Mouse (Mus musculus) intestine, postnatal 0 days (tissue): ENCODE results near the gene BC034090. TPM values are rescaled to one million over a fixed set of nuclear protein-coding genes. Genes with fewer than 3 reads are reported as not detected.

Experiments used
- ATAC-seq: fragments of 200-750 bp; cut with Nextera tagmentation; 2 replicates; pipeline ENCODE4 v1.8.0; 2017; ENCODE audit warnings: mild to moderate bottlenecking, moderate TSS enrichment, moderate library complexity
- H3K27ac ChIP-seq: fragments of 300-500 bp; sonication (generic); 2 replicates; pipeline ENCODE4 v1.5.1; 2014; ENCODE audit warnings: mild to moderate bottlenecking, low read depth, low read length, moderate library complexity
- H3K27me3 ChIP-seq: fragments of 300-500 bp; sonication (generic); replicated peaks from 2 replicates; pipeline ENCODE4 v1.6.1; 2014; ENCODE audit warnings: low read length, mixed read lengths; ENCODE audit not compliant: control insufficient read depth, insufficient read depth
- H3K36me3 ChIP-seq: fragments of 300-500 bp; sonication (generic); 2 replicates; pipeline ENCODE4 v1.6.1; 2014; ENCODE audit warnings: mild to moderate bottlenecking, moderate library complexity; ENCODE audit not compliant: control insufficient read depth, insufficient read depth
- H3K4me1 ChIP-seq: fragments of 300-500 bp; sonication (generic); replicated peaks from 2 replicates; pipeline ENCODE4 v1.6.1; 2014; ENCODE audit warnings: antibody characterized with exemption, low read length, mixed read lengths; ENCODE audit not compliant: control insufficient read depth, insufficient read depth
- H3K4me2 ChIP-seq: fragments of 300-500 bp; sonication (generic); replicated peaks from 2 replicates; pipeline ENCODE4 v1.6.1; 2014; ENCODE audit warnings: low read depth, mild to moderate bottlenecking, moderate library complexity
- H3K4me3 ChIP-seq: fragments of 300-500 bp; sonication (generic); 2 replicates; pipeline ENCODE4 v1.5.1; 2014; ENCODE audit warnings: low read depth, low read length
- H3K9ac ChIP-seq: fragments of 300-500 bp; sonication (generic); 2 replicates; pipeline ENCODE4 v1.6.1; 2014; ENCODE audit warnings: mild to moderate bottlenecking, low read depth, low read length
- H3K9me3 ChIP-seq: fragments of 300-500 bp; sonication (generic); 2 replicates; pipeline ENCODE4 v1.6.1; 2016; ENCODE audit warnings: mixed run types; ENCODE audit not compliant: control insufficient read depth
- CTCF ChIP-seq: sonication (generic); IDR thresholded peaks from 2 replicates; pipeline ENCODE4 v1.5.1; 2016; ENCODE audit warnings: low read depth, mild to moderate bottlenecking, control low read depth, antibody characterized with exemption, moderate library complexity
- WGBS: fragments of 180-500 bp; shearing (Covaris S2); extraction: QIAGEN DNeasy Blood & Tissue Kit; methylation state at CpG from one replicate; pipeline ENCODE4 v1.1.7; 2014; 5-methylcytosine and 5-hydroxymethylcytosine counted together
- polyA plus RNA-seq: library from polyadenylated mRNA; unstranded; fragments of >200 nt; fragmentation: Nextera tagmentation; extraction: Ambion mirVana; gene quantifications from 2 replicates; pipeline ENCODE4 v1.2.1, GENCODE M21; 2015

BC034090 gene
- polyA plus RNA-seq, 1 experiment from 2014 or later: 1.3 TPM

DNA sequence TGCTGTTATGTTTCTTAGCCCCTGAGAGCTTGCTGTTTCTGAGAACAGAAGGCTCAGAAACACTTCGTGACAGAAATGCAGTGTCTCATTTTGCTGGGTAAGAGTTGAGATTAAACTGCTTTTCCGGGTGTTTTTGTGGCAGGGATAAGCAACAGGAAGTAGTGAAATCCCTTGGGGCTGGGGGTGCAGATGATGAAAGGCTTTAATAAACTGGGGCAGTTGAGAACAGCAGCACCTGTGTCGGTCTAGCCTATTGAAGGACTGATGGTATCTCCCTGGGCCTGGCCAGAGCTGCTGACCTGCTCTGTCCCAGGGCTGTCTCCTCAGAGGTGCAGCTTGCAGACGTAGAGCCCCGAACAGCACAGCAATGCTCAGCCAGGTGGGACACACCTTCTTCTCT is 41.8 kb downstream of the BC034090 start:
- TF ChIP-seq CTCF: no peak
- Histone ChIP-seq H3K9me3 (no peaks in the 10 kb centered on the region), H3K4me2 (no peak overlapping the region), H3K36me3 (peaks cover 10% of the 10 kb centered on the region), H3K4me3 (no peak overlapping the region), H3K4me1 (peaks cover 15% of the 10 kb centered on the region), H3K27ac (no peak overlapping the region), H3K27me3 (no peaks in the 10 kb centered on the region), H3K9ac (no peak overlapping the region)
- ATAC-seq: no peak
- 77% methylated on average over 5 of the region's 5 CpGs for WGBS

DNA sequence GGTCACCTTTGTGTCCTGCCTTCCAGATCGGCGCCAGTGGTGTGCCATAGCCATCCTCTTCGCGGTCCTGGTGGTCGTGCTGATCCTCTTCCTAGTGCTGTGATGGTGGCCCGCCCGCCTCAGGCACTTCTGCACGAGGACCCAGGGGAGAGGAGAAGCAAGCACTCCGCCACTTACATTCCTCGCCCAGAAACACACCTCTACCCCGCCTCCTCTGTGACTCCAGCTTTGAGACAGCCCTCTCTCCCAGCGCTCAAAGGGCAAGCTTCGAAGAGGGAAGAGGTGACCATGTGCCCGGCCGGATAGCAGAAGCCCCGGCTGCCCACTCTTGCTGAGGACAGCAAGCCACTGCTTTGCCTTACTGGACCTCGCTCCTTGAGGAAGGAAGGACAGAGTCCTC is 42.3 kb downstream of the BC034090 start:
- no peak for TF ChIP-seq CTCF
- Histone ChIP-seq H3K27ac (peak overlapping the region; percentile 28; the same call in 1 of the 2 replicates), H3K4me3 (no peak overlapping the region), H3K9ac (no peak overlapping the region; the same call in 1 of the 2 replicates), H3K4me1 (peaks cover 15% of the 10 kb centered on the region), H3K27me3 (no peaks in the 10 kb centered on the region), H3K9me3 (no peaks in the 10 kb centered on the region), H3K36me3 (peaks cover 14% of the 10 kb centered on the region), H3K4me2 (no peak overlapping the region)
- peak; percentile 67; the same call in 1 of the 2 replicates for ATAC-seq
- 58% methylated on average over 17 of the region's 17 CpGs for WGBS

DNA sequence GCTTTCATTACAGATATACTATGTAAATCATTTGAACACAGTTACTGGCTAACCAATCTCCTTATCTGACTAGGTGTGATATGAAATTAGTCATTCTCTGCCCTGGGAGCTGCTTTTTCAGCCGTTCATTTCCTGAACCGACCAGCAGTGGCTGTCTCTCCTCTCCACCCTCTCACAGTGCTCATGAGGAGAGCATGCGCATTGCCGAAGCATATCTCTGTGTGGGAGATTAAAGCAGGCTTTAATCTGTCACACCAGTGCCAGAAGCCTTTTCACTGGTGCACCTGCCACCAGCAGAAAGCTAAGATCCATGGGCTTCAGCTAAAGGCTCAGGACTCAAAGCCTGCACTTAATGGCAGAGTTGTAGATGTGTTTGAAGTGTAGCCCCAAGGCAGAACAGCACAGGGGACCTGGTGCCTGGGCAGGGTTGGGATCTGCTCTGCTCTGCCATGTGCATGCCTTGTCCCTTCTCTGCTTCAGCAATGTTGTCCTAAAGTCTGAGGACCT is 42.8 kb downstream of the BC034090 start:
- H3K27ac ChIP-seq: peak overlapping the region; percentile 28; the same call in 1 of the 2 replicates
- H3K4me2 ChIP-seq: no peak overlapping the region
- no peaks in the 10 kb centered on the region for H3K9me3 ChIP-seq
- no peak overlapping the region for H3K4me3 ChIP-seq
- H3K36me3 ChIP-seq: peaks cover 14% of the 10 kb centered on the region
- peaks cover 15% of the 10 kb centered on the region for H3K4me1 ChIP-seq
- no peaks in the 10 kb centered on the region for H3K27me3 ChIP-seq
- no peak overlapping the region for H3K9ac ChIP-seq
- TF ChIP-seq CTCF: 0 out of 2 replicates have a peak, but pooled peaks have one; percentile 8
- ATAC-seq: peak; percentile 79
- WGBS: 37% methylated on average over 4 of the region's 4 CpGs

DNA sequence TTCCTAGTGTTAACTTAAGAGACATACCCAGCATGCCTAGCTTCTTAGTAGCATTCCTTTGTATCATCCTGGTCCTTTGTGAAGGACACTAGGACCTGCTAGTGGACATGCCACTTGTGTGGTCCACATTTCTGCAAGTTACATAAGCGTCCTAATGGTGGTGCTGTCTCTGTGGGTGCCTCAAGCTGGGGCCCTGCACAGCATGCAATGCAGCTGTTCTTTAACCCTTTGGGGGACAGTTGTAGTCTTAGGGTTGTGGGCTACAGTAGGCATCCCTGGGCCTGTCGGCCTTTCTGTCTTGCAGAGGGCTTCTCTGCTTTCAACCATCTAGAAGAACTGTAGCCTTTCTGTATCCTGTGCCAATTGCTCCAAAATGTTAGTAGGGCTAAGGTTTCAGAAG is 43.3 kb downstream of the BC034090 start:
- TF ChIP-seq CTCF: peak; percentile 34
- peaks cover 15% of the 10 kb centered on the region for H3K4me1 ChIP-seq
- H3K27me3 ChIP-seq: no peaks in the 10 kb centered on the region
- H3K9me3 ChIP-seq: no peaks in the 10 kb centered on the region
- H3K27ac ChIP-seq: no peak overlapping the region
- H3K36me3 ChIP-seq: peaks cover 14% of the 10 kb centered on the region
- H3K9ac ChIP-seq: no peak overlapping the region
- 38% methylated on average over 2 of the region's 2 CpGs for WGBS
- ATAC-seq: peak; percentile 51
- no peak overlapping the region for H3K4me3 ChIP-seq
- no peak overlapping the region for H3K4me2 ChIP-seq

DNA sequence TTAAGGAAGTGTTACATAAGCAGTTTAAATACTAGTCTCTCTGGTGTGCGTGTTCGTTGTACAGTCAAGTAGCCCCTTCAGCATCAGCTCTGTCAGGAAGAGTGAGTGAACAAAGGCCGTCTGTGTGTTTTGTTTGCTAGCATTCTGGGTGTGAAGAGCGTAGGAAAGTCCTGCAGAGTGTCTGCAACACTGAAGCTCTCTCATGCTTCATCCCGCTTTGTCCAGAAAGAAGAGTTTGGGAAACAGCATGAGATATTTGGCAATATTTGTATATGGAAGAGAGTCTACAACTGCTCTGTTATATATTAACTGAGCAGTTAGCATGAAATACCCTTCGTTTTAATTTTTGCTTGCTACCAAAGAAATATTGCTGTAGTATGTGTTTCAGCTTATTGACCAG is 44.7 kb downstream of the BC034090 start:
- Histone ChIP-seq H3K36me3 (peaks cover 14% of the 10 kb centered on the region), H3K4me1 (peaks cover 10% of the 10 kb centered on the region), H3K27me3 (no peaks in the 10 kb centered on the region), H3K4me2 (no peak overlapping the region), H3K27ac (no peak overlapping the region), H3K4me3 (no peak overlapping the region), H3K9me3 (no peaks in the 10 kb centered on the region), H3K9ac (no peak overlapping the region)
- no peak for TF ChIP-seq CTCF
- ATAC-seq: no peak
- WGBS: 50% methylated on average over 6 of the region's 6 CpGs

DNA sequence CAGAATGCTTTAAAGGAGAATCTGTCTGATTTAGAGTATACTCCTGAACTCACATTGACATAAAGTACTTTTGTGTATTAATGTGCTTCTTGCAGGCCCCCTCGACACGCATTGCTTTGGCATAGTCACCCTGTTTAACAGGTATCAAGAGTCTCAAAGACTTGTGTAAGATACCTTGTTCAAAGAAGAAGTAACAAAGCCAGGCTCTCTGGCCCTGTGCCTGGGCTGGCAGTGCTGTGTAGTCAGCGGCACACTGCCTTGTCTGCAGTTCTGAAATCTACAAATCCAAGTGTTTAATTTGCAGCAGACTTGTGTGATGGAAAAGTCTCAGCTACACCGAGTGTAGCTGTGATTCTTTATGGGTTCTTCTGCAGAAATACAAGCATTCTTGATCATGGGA is 47.6 kb downstream of the BC034090 start:
- no peak overlapping the region for H3K4me3 ChIP-seq
- no peak for TF ChIP-seq CTCF
- no peaks in the 10 kb centered on the region for H3K9me3 ChIP-seq
- H3K4me2 ChIP-seq: no peak overlapping the region
- H3K27me3 ChIP-seq: no peaks in the 10 kb centered on the region
- peaks cover 6% of the 10 kb centered on the region for H3K4me1 ChIP-seq
- no peak for ATAC-seq
- WGBS: 91% methylated on average over 4 of the region's 4 CpGs
- peaks cover 10% of the 10 kb centered on the region for H3K36me3 ChIP-seq
- no peak overlapping the region for H3K9ac ChIP-seq
- no peak overlapping the region for H3K27ac ChIP-seq
